Mouse (Mus musculus) heart, adult 2 months (tissue): ENCODE measurements around the gene Slc46a2. TPM values are rescaled to one million over a fixed set of nuclear protein-coding genes. Genes with fewer than 3 reads are reported as not detected.
A peak's percentile ranks its signal among the peaks of the same experiment; 100 is the strongest.

ENCODE experiments used
- DNase-seq, 2 experiments: peaks; one replicate each; pipeline ENCODE4 v3.0.0; 2021
- H3K27ac ChIP-seq: fragments of 200-600 bp; 2 replicates; pipeline ENCODE4 v1.8.1; 2022
- H3K27me3 ChIP-seq: fragments of 200-500 bp; 2 replicates; pipeline ENCODE4 v1.6.1; 2012; ENCODE audit warnings: mild to moderate bottlenecking, low read length, inconsistent platforms, mixed read lengths; ENCODE audit not compliant: control insufficient read depth, insufficient read depth
- H3K36me3 ChIP-seq: fragments of 200-500 bp; 2 replicates; pipeline ENCODE4 v1.6.1; 2012; ENCODE audit warnings: low read length, inconsistent platforms; ENCODE audit not compliant: control insufficient read depth, insufficient read depth
- H3K4me1 ChIP-seq: fragments of 200-500 bp; 2 replicates; pipeline ENCODE4 v1.6.1; 2011; ENCODE audit warnings: low read length; ENCODE audit not compliant: control insufficient read depth, insufficient read depth
- H3K4me3 ChIP-seq: fragments of 200-600 bp; 2 replicates; pipeline ENCODE4 v1.8.1; 2022
- H3K79me2 ChIP-seq: fragments of 200-500 bp; replicated peaks from 2 replicates; pipeline ENCODE4 v1.6.1; 2012; ENCODE audit warnings: mild to moderate bottlenecking, inconsistent platforms, low read length, moderate library complexity, mixed read lengths; ENCODE audit not compliant: control insufficient read depth, insufficient read depth
- H3K9ac ChIP-seq: fragments of 200-500 bp; 2 replicates; pipeline ENCODE4 v1.6.1; 2012; ENCODE audit warnings: low read depth, mild to moderate bottlenecking, control low read depth, inconsistent platforms, low read length, mixed read lengths
- CTCF ChIP-seq: fragments of 200-600 bp; IDR thresholded peaks from 2 replicates; pipeline ENCODE4 v1.8.1; 2022; ENCODE audit warnings: antibody characterized with exemption, mild to moderate bottlenecking, moderate library complexity
- EP300 ChIP-seq: fragments of 200-500 bp; IDR thresholded peaks from 2 replicates; pipeline ENCODE4 v1.6.1; 2011; ENCODE audit warnings: low read depth, low read length, control low read depth; ENCODE audit not compliant: insufficient read depth
- POLR2A ChIP-seq: fragments of 200-500 bp; IDR thresholded peaks from 2 replicates; pipeline ENCODE4 v1.6.1; 2011; ENCODE audit warnings: mild to moderate bottlenecking, low read depth, low read length, control low read depth; ENCODE audit not compliant: insufficient read depth
- WGBS: fragments of 180-500 bp; shearing (Covaris S2); methylation state at CpG from one replicate; pipeline ENCODE4 v1.1.7; 2018; 5-methylcytosine and 5-hydroxymethylcytosine counted together
- intact Hi-C: fragments of 180-260 bp; cut with DNase I; formaldehyde crosslinking; loops from one replicate; pipeline ENCODE4 v1.15.1; 2025
- polyA plus RNA-seq: library from polyadenylated mRNA; depleted of rRNA; stranded (reverse); fragments of >200 nt; gene quantifications from 2 replicates; pipeline ENCODE4 v1.2.3, GENCODE M21; 2012
- total RNA-seq, 2 experiments: library from RNA; stranded (reverse); gene quantifications; 2 replicates each; pipeline ENCODE4 v1.2.3; 2021

Gene Slc46a2
- total and polyA plus RNA-seq, 3 experiments: 0.08 to 0.78 (median 0.50) TPM

DNA sequence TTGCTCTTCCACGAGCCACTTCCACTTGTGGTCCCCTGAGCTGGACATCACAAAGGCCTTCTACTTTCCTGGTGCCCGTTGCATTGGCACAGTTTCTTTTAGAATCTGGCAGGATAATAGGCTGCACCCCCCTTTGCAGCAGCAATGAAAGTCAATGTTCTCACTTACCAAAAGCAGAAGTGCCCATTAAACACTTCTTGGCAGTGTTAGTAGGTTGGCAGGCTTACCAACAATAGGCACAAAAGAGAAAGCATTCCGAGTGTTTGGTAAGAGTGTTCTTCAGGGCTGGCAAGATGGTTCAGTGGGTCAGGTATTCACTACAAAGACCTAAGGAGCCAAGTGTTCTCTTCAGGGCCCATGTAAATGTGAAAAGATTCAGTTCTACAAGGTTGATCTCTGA is 35.4 kb downstream of the Slc46a2 start:
- intact Hi-C loops: no loop called here

GRCm38 (mm10) chr4:59878595-59878994 is 36.3 kb downstream of the Slc46a2 start:
- DNase-seq: no peak
- H3K4me3 ChIP-seq: no peak overlapping the region
- no peak overlapping the region for H3K27ac ChIP-seq
- no peaks in the 10 kb centered on the region for H3K36me3 ChIP-seq
- intact Hi-C loops: no loop called here
- no peaks in the 10 kb centered on the region for H3K27me3 ChIP-seq
- H3K79me2 ChIP-seq: no peaks in the 10 kb centered on the region
- WGBS: 82% methylated on average over 8 of the region's 8 CpGs
- no peak for TF ChIP-seq EP300
- no peak for TF ChIP-seq POLR2A
- TF ChIP-seq CTCF: no peak
- no peak overlapping the region for H3K9ac ChIP-seq
- H3K4me1 ChIP-seq: no peaks in the 10 kb centered on the region

More for the DNA sequence above, 35.4 kb downstream of the Slc46a2 start:
- TF ChIP-seq EP300: no peak
- TF ChIP-seq CTCF: no peak
- no peak for TF ChIP-seq POLR2A
- Histone ChIP-seq H3K4me1 (no peaks in the 10 kb centered on the region), H3K36me3 (no peaks in the 10 kb centered on the region), H3K27ac (no peak overlapping the region), H3K27me3 (no peaks in the 10 kb centered on the region), H3K79me2 (no peaks in the 10 kb centered on the region), H3K4me3 (no peak overlapping the region), H3K9ac (no peak overlapping the region)
- WGBS: 62% methylated on average over 3 of the region's 3 CpGs
- DNase-seq: no peak

DNA sequence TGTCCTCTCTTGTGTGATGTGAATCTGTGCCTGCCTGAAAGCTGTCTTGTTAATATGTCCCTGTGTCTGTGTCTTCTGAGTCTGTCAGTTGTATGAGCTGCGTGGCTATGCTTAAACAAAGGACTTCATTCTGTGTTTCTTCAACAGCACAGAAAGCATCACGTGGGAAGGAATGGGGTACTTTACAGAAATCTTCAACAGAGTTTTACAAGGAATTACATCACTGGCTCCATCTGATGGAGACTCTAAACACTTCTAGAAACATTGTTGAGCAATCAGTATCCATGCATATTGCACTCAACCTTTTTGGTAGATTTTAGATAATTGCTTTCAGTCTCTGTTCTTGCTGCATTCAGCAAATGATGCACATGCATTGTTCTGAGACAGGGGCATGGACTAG is 37.8 kb downstream of the Slc46a2 start:
- H3K9ac ChIP-seq: no peak overlapping the region
- TF ChIP-seq CTCF (no peak), POLR2A (no peak), EP300 (no peak)
- no peaks in the 10 kb centered on the region for H3K36me3 ChIP-seq
- H3K27ac ChIP-seq: no peak overlapping the region
- no peak overlapping the region for H3K4me3 ChIP-seq
- H3K4me1 ChIP-seq: no peaks in the 10 kb centered on the region
- no peaks in the 10 kb centered on the region for H3K27me3 ChIP-seq
- H3K79me2 ChIP-seq: no peaks in the 10 kb centered on the region
- intact Hi-C loops: no loop called here
- no peak for DNase-seq
- WGBS: 78% methylated on average over 2 of the region's 2 CpGs

DNA sequence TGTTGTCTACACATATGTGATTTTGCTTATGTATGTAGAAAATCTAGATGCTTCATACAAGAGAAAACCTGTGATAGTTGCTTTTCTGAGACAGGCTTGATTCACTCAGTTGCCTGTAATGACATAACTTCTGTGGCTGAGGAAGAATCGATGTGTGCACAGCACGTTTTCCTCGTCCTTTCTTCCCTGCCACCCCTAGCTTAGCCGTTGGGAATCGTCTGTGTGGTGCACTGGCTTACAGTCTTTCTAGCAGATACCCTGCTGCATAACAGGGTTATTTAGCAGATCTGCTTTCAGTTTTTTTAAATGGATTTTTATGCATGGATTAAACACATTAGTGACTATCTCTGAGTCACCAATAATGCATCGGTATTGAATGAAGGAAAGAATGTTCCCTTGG is 38.3 kb downstream of the Slc46a2 start:
- no peaks in the 10 kb centered on the region for H3K79me2 ChIP-seq
- no peak for DNase-seq
- no peaks in the 10 kb centered on the region for H3K4me1 ChIP-seq
- H3K9ac ChIP-seq: no peak overlapping the region
- H3K27ac ChIP-seq: no peak overlapping the region
- intact Hi-C loops: no loop called here
- no peaks in the 10 kb centered on the region for H3K36me3 ChIP-seq
- H3K4me3 ChIP-seq: no peak overlapping the region
- no peaks in the 10 kb centered on the region for H3K27me3 ChIP-seq
- TF ChIP-seq EP300 (no peak), POLR2A (no peak), CTCF (no peak)
- 86% methylated on average over 6 of the region's 6 CpGs for WGBS

DNA sequence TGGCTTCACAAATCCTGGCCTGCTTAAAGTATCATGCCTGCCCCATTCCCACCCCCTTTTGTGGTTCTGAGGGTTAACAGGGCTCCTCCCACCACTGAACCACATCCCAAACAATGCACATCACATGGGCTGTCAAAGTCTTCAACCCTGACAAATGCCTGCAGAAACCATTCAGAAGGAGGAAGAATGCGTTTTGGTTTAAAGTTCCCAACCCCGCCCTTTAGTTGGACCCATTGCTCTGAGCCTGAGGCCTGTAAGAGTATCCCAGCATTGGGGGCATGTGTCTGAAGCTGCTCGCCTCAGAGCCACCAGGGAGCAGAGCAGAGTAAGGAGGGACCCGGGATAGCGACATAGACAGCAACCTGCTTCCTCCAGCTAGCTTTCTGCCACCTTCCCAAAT is 41.0 kb downstream of the Slc46a2 start:
- H3K79me2 ChIP-seq: no peaks in the 10 kb centered on the region
- no peak overlapping the region for H3K27ac ChIP-seq
- H3K4me1 ChIP-seq: peaks cover 3% of the 10 kb centered on the region
- intact Hi-C loops: loop anchor here (5.0 kb wide), 2 partner anchors 53 to 247 kb away; partner anchors contain the start of gene E130308A19Rik
- WGBS: 61% methylated on average over 5 of the region's 5 CpGs
- TF ChIP-seq POLR2A (no peak), EP300 (no peak), CTCF (0 out of 2 replicates have a peak, but pooled peaks have one; percentile 9)
- no peak overlapping the region for H3K4me3 ChIP-seq
- H3K27me3 ChIP-seq: no peaks in the 10 kb centered on the region
- H3K9ac ChIP-seq: no peak overlapping the region
- no peak for DNase-seq
- H3K36me3 ChIP-seq: peaks cover 9% of the 10 kb centered on the region

DNA sequence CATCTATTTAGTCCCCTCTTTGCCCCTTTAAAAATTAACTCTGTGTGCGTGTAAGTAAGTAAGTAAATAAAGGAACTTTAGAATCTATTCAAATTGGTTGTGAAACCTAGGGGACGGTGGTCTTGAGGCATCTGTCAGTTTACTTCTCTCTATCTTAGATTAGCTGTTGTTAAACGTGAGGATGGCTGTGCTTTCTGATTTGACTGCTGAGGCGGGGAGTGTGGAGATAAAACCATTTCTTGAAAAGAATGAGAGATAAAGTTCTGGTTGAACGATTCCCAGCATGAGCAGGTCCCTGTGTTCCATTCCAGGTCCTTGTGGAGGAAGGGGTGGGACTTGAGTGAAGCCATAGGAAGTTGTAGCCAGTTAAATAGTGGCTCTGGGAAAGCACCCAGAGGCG is 41.6 kb downstream of the Slc46a2 start:
- no peak overlapping the region for H3K9ac ChIP-seq
- no peaks in the 10 kb centered on the region for H3K27me3 ChIP-seq
- H3K36me3 ChIP-seq: peaks cover 9% of the 10 kb centered on the region
- 49% methylated on average over 6 of the region's 6 CpGs for WGBS
- intact Hi-C loops: loop anchor here (5.0 kb wide), 2 partner anchors 54 to 246 kb away; partner anchors contain the start of gene E130308A19Rik
- no peaks in the 10 kb centered on the region for H3K79me2 ChIP-seq
- no peak for TF ChIP-seq POLR2A
- no peak for TF ChIP-seq EP300
- no peak for TF ChIP-seq CTCF
- no peak for DNase-seq
- no peak overlapping the region for H3K27ac ChIP-seq
- H3K4me3 ChIP-seq: no peak overlapping the region
- peaks cover 3% of the 10 kb centered on the region for H3K4me1 ChIP-seq
